Mouse (Mus musculus) spleen, postnatal 14 days (tissue): ENCODE results near the gene Papolb.

Experiments used
- DNase-seq, 2 experiments: peaks; one replicate each; pipeline ENCODE4 v3.0.0; 2021 to 2022; ENCODE audit warnings: low spot score in 2 of 2

The Papolb gene

DNA sequence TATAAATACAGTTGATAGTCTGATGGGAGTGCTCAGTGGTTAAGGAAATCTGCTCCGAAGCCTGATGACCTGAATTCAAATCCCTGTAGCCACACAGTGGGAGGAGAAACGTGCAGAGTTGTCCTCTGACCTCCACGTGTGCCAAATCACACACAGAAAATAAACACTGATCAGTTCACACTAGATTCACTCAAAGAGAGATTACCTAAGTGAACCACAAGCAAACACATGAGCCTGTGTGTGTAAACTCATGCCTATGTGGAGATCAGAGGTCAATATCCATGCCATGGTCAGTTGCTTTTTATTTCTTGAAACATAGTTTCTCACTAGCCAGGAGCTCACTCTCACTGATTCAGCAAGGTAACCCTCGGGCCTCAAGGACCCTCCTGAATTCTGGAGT lies 9.5 kb downstream of the Papolb start:
- no peak for DNase-seq

DNA sequence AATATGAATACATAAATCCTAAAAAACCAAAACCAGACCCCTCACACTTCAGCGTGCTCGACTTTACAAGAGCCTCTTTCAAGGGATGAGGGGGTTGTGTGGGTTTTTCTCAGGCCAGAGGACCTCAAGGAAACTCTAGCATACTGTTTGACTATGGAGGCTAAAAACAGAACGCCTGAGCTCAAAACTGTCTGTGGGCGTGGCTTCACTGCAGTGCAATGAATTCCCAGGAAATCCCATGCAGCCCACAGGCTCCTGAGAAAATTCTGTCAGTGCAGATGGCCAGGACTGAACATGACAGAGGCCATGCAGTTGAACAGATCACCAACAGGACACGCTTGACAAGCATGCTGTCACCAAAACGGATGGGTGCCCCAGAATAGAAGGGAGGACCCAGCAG lies 10.9 kb downstream of the Papolb start:
- no peak for DNase-seq

DNA sequence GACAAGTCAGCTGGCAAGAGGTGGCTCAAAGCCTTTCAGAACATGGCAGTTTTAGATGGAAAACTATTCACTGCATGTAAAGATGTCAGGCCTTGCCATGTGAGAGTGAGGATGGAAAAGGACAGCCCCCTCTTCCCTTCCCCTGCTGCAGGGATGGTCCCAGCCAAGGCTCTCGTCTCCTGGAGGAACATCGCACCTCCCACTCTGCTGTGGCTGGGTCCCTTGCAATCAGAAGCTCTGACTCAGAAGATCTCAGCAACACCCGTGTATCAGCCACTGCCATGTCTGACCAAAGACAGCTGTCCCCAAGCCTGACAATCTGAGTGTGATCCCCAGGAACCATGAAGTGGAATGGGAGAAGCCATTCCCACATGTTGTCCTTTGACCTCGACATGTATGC lies 17.8 kb downstream of the Papolb start:
- DNase-seq = no peak

DNA sequence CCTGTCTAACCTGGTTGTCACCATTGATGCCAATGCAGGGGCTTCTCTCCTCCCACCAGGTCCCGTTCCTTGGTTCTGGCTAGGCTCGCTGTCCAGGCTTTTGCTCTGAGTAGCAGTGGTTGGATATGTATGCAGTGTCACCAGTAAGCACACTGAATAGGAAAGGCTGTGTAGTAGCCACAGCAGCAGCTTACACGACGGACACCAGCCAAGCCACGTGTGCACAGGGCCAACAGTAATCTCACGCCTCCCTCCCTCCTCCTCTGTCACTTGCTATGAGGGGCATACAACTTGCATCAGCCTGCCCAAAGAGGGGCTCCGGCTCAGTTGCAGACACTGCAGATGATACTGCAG lies 19.8 kb downstream of the Papolb start:
- no peak for DNase-seq

DNA sequence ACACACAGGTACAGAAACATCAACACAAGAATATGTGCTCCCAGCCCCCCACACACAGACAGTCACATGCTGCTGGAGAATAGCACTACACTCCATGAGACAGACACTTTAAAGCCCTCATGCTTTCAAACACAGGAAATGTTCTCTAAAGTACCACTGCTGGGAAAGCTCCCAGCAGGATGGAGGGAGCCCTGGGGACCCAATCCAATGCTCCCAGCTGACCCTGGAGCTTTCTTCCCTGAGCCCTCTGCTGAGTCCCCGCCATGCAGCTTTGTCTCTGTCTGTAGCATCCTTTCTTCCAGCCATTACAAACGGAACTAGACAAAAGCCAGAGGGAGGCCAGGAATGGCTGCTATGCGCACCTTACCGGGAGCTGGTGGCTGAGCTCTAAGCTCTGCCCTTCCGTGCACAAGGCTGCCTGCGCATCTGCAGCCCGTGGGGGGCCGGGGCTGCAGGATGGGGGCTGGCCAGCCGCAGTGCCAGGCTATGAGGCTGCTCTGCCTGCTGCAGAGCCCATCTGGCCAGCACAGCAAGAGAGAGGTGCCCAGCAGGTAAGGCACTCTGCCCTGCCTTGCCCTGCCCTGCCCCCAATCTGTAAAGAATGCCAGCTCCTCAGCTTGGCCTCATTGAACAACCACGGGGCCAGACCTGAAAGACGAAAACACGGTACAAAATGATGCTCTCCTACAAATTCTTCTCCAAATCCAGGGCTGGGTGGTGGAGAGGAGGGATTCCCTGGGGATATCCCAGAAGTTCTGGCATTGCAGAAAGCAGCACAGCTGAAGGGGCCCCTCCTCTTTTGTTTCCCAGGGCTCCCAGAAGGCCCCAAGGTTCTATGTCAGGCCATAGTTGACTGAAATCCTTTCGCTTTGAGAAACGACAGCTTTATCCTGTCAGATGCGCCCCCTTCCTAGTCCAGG lies 20.5 kb downstream of the Papolb start:
- DNase-seq = no peak

DNA sequence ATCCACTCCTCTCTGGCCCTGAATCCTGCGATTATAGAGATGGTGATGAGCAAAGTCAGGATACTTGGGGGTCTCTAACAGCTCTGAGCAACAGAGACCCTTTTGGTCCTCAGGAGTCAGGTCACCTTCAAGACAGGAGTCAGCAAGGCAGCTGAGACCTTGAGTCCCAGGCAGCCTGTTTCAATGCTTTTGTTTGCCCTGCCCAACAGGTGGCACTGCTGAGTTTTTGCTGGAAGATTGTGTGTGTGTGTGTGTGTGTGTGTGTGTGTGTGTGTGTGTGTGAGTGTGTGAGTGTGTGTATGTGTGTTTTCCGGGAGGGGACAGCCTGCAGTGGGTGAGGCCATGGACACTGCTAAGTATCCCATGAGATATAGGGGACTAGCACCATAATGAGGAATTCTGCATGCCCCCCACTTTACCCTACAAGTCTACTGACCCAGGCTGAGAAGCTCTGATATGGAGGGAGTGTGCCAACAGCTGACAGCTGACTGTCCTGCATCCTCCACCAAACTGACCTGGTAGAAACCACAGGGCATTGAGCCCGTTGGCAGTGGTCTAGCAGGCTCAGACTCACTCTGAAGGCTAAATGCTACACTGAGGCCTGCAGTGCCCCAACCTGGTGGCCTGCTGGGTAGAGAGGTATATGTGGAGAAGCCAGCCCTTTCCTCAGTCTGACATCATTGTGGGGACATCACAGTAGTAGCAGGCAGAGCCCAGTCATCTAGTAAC lies 24.0 kb downstream of the Papolb start:
- no peak for DNase-seq

DNA sequence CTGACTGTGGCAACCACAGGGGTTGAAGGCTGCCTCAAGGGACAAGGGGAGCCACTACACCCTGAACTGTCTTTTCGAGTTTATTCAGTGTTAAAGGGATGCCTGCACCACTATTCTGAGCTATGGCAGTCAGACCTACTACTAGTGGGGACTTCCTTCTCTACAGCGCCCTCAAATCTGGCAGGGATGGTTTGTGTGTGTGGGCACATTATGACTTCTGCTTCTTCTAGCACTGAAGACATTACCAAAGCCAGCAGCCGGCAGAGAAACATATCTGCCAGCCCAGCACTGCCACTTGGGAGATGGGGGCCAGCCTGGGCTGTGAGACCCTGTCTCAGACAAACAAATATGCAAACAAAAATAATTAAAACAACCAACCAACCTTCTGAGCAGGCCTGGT lies 25.7 kb downstream of the Papolb start:
- DNase-seq = no peak

DNA sequence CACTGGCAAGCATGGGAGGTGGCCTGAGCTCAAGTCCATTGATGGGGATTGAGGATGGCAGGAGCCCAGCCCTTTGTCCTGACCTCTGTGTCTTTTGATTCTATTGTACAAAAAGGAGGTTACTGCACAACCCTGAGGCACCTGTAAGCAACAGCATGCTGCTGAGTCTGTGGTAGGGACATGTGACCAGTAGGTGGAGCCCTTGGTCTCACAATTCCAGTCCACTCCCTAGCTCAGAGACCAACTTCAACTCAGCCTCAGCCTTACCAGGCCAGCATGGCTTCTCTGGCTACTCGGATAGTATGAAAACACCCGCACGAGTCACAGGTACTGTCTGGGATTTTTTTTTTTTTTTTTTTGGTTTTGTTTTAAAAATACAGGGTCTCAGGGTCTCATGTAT lies 27.5 kb downstream of the Papolb start:
- DNase-seq = peak in 1 of 2 experiments; percentile 33

DNA sequence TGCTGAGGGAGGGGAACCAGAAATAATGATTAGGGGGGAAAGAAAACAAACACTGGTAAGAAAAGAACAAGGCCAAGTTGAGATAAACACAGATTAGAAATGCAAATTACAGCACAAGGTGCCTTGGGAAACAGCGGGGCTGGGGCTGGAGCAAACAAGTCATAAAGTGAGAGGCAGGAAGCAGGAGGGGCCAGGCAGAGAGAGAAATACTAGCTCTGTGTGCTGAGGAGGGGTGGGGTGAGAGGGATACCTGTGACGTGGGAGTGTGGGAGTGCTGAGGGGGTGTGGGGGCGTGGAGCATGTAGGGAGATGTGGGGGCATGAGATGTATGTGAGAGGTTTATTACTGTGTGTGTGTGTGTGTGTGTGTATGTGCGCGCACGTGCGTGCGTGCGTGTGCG lies 29.0 kb downstream of the Papolb start:
- DNase-seq = no peak

DNA sequence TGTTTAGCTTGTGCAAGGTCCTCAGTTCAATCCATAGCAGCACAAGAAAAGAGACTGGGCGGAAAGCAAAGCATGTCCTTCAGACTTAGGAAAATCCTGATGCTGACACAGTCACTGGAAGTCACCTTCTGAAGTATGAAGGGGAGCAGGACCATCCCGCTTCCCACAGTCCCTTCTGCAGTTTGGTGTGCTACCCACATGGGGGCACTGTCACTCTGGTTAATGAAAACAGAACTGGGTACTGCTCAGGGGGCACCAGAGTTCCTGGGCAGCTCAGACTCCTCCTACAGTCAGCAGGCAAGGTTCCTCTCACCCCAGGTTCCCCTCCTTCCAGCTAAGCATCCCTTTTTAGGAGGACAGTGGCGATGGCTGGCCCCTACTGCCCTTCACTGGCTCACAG lies 30.9 kb downstream of the Papolb start:
- DNase-seq = no peak

DNA sequence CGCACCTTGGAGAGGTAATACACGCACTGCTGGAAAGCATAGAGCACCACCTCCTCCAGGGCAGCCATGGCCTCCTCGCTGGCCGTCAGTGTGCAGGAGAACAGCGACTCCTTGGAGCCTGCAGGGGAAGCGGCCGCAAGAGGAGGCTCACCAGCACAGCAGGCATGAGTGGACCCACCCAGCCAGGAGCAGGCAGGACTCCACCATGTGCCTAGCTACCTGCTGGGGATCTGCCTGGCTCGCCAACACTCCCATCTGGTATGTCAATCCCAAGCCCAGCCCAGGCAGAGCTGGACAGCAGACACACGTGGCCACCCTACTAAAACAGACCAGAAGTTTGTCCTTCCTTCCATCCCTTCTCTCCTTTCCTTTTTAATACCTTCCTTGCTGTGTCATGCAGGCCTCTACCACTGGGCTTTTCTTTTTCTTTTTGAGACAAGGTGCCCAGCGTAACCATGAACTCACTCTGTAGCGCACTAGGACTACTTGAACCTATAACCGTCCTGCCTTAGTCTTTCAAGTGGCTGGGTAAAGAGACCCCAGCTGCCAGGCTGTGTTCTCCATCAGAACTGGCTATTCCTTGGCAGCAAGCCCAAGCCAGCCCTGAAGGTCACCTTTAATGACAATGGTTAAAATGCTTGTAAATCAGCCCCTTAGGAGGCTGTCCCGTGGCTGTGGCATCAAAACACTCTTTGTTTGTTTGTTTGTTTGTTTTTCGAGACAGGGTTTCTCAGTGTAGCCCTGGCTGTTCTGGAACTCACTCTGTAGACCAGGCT lies 34.4 kb downstream of the Papolb start:
- no peak for DNase-seq

DNA sequence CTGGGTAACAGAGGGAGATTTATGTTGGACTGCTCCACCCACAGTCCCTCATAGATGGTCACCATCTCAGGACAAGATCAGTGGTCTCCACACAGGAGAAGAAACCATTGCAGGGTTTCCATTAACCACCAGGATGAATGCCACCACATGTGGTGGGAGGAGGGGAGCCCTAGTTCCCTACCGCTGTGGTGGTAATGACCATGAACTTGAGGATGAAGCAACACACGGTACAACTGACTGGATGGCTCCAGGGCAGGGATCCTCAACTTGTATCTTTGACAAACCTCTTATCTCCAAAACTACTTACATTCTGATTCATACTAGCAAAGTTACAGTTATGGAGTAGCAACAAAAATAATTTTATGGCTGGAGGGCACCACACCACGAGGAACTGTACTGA lies 36.6 kb downstream of the Papolb start:
- DNase-seq = no peak

DNA sequence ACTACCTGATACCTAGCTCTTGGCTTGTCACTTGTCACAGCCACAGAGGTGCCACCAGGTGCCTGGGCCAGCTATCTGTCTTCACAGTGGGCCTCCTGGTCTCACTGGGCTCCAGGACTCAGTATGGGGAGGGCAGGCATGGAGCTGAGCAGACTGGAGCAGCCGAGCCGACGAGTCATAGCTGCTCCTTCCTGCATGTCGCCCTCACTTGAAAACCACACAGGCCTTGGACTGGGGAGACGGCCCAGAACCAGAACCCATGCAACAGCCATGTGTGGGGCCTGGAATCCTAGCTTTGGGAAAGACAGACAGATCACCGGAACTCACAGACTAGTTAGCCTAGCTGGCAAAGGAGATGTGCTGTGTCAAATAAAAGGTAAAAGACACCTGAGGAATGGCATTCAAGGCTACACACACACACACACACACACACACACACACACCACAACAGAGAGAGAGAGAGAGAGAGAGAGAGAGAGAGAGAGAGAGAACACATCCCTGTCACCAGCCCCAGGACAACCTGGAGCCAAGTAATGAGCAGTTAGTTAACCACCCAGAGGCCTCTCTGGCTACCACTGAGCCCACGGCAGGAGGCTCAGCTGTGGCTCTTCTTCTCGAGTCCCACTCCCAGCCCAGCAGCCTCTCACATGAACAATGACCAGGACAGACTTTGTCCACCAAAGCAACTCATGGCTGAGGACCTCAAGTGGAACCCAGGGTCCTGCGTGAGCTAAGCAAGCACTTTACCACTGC lies 39.7 kb downstream of the Papolb start:
- DNase-seq = no peak

DNA sequence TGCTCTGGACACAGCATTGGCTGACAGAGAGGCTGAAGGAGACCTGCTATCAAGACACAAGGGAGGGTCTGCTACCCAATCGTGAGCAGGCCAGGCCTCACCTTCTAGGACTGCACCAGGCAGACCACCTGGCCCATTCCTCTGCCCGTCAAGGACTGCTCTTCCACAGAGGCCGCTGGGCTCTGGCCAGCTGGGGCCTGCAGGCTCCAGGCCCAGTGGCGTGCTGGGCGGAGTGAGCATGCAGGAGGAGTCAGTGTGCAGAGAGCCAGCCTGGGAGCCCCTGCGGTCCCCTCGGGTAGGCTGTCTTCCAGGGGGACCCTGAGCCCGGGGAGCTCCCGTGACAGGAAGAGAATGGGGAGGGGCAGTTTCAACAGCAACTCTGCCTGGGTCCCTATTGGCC lies 43.2 kb downstream of the Papolb start:
- no peak for DNase-seq

DNA sequence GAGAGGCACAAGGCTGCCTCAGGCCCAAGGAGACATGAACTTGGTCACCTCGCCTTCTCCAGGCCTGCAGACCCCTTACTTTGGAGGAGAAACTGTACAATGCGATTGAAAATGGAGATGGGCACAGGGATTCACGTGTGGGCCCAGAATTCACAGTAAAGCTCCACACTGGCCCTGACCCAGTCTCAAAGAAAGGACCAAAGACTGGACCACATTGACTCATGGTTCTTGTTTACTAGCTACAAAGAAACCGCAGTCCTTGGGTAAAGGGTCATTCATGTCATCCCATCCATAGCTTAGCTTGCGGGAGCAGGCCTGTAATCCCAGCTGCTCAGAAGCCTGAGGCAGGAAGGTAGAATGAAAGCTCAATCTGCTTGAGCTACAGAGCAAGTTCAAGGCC lies 46.3 kb downstream of the Papolb start:
- DNase-seq = no peak

DNA sequence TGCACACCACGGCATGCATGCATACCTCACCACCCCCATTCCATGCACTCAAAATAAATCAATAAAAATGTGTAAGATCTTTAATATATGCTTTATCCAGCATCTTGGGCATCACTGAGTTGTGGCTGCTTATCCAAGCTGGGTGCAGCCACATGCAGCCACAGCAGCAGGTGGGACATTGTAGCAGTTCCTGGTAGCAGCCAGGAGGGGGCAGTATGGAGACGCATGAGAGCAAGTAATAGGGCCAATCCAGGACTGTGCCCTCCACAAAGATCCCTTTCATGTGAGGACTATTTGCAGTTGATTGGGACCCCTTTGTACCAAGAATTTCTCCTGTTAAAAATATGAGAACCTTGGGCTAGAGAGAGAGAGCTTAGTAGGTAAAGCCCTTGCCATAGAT lies 47.4 kb downstream of the Papolb start:
- no peak for DNase-seq

DNA sequence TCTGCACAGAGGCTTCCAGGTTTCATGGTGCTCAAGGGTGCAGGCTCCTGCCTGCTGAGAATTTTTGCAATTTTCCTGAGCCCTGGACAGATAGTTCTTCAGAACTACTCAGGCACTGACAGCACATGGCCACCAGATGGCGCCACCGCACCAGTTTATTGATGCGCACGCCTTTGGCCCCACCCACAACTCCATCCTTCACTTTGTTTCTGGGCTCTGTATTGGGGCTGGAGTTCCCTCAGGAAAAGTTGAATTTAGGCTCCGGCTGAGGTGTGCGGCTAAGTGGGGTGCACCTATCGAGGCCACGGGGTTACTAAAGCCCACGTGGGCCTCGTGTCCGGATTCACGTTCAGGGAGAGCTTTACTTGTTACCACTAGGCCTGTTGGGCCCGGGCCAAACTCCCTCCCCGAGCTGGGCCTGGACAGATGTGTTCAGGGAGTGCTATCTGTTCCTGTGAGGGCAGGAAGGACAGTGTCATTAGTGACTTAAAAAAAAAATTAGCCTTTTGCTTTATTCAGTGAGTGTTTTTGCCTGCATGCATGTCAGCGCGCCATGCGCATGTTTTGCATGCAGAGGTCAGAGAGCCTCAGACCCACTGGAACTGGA lies 50.9 kb downstream of the Papolb start:
- DNase-seq = peak; percentile 32 to 64

DNA sequence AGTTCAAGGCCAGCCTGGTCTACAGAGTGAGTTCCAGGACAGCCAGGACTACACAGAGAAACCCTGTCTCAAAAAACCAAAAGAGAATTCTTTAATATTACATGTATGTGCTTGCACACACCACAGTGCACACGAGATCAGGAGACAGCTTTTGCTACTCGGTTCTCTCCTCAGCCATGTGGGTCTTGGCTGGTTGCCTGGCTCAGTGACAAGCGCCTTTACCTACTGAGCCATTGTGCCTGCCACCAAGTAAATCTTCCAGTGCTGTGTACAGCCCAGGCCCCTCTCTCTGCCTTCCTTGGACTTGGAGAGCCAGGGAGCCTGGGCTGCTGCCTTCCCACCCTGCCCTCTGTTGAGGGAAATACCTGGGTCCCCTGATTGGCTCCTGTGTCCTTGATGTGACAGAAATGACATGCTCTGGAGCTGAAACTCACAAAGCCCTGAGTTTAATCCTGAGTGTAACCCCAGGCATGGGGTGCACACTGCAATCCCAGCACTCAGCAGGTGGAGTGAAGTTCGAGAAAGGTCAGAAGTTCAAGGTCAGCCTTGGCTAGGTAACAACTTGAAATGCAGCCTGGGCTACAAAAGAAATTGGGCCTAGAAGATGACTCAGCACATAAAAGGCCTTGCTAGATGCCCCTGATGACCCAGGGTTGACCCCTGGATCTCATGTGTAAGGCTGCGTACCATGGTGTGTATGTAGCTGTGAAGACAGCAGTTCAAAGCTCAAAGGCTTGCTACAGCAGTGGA lies 51.8 kb downstream of the Papolb start:
- DNase-seq = no peak

DNA sequence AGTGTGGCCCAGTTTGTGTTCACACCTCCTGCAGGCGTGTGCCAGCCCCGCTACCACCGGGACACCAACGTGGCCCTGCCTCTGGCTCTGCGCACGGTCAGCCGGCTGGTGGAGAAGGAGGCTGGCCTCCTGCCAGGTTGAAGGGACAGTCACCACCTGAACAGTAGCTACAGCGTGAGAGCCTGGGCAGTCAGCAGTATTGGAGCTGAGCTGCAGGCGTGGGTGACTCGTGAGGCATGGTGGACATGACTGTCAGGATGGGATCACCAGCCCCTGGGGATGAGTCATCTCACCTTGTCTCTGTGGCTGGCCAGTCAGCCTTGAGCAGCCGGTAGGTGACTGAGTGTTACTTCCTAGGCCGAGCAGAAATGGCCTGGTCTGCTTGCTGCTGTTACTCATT lies 52.5 kb downstream of the Papolb start:
- no peak for DNase-seq
